Mouse (Mus musculus): Measurements from ENCODE around the gene Nutf2. TPM values are rescaled to one million over a fixed set of nuclear protein-coding genes. Genes with fewer than 3 reads are reported as not detected.

Nutf2 gene
- 304 and 312 TPM in 2 replicates for polyA plus RNA-seq (2014; fragmentation: Nextera tagmentation; extraction: Ambion mirVana)

GRCm38 (mm10) chr8:105860143-105860981 is at the start of gene Nutf2:
Nutf2 (plus strand) TSS chr8:105860580.
- no peaks in the 10 kb centered on the region for H3K9me3 ChIP-seq (ENCODE audit: control insufficient read depth, low read length)
- no peaks in the 10 kb centered on the region for H3K27me3 ChIP-seq (replicated peaks; ENCODE audit: control insufficient read depth, insufficient read depth, low read length)
- DNase-seq (ENCODE audit: low spot score) (peak; percentile 93), ATAC-seq (replicated peaks; ENCODE audit: low FRiP score) (peak; percentile 96)
- under 1% methylated on average over 57 of the region's 59 CpGs for WGBS
- H3K4me3 ChIP-seq (ENCODE audit: low read depth, low read length) = peak within 1 kb of the TSS; percentile 98
- H3K9ac ChIP-seq (ENCODE audit: low read depth, low read length) = peak within 1 kb of the TSS; percentile 97
- H3K4me1 ChIP-seq (replicated peaks; ENCODE audit: control insufficient read depth, insufficient read depth, low read length) = peaks cover 59% of the 10 kb centered on the region
- peaks cover 5% of the 10 kb centered on the region; the same call in 1 of the 2 replicates for H3K36me3 ChIP-seq (ENCODE audit: control insufficient read depth, insufficient read depth, low read length)
- H3K4me2 ChIP-seq = peak within 1 kb of the TSS; percentile 84
- H3K27ac ChIP-seq (ENCODE audit: low read depth, low read length) = peak within 1 kb of the TSS; percentile 93

- Histone ChIP-seq H3K4me3 (ENCODE audit: low read depth, low read length) (no peak overlapping the region), H3K27me3 (replicated peaks; ENCODE audit: control insufficient read depth, insufficient read depth, low read length) (no peaks in the 10 kb centered on the region), H3K4me1 (replicated peaks; ENCODE audit: control insufficient read depth, insufficient read depth, low read length) (peaks cover 38% of the 10 kb centered on the region), H3K9me3 (ENCODE audit: control insufficient read depth, low read length) (no peaks in the 10 kb centered on the region), H3K4me2 (no peak overlapping the region; the same call in 1 of the 2 replicates), H3K36me3 (ENCODE audit: control insufficient read depth, insufficient read depth, low read length) (peaks cover 6% of the 10 kb centered on the region; the same call in 1 of the 2 replicates), H3K27ac (ENCODE audit: low read depth, low read length) (peak overlapping the region; percentile 44), H3K9ac (ENCODE audit: low read depth, low read length) (no peak overlapping the region)
- 65% methylated on average over 10 of the region's 10 CpGs for WGBS
- ATAC-seq (replicated peaks; ENCODE audit: low FRiP score) = peak; percentile 55
- DNase-seq (ENCODE audit: low spot score) = no peak
These were observed 49.3 kb upstream of the Nutf2 start for GRCm38 (mm10) chr8:105811061-105811460.

GRCm38 (mm10) chr8:105811543-105811942 is 48.8 kb upstream of the Nutf2 start:
- H3K4me1 ChIP-seq (replicated peaks; ENCODE audit: control insufficient read depth, insufficient read depth, low read length) = peaks cover 38% of the 10 kb centered on the region
- H3K4me2 ChIP-seq = peak overlapping the region; percentile 10; the same call in 1 of the 2 replicates
- ATAC-seq (replicated peaks; ENCODE audit: low FRiP score) (no peak), DNase-seq (ENCODE audit: low spot score) (no peak)
- WGBS = 64% methylated on average over 3 of the region's 3 CpGs
- no peaks in the 10 kb centered on the region for H3K9me3 ChIP-seq (ENCODE audit: control insufficient read depth, low read length)
- peaks cover 6% of the 10 kb centered on the region; the same call in 1 of the 2 replicates for H3K36me3 ChIP-seq (ENCODE audit: control insufficient read depth, insufficient read depth, low read length)
- H3K9ac ChIP-seq (ENCODE audit: low read depth, low read length) = peak overlapping the region; percentile 16; the same call in 1 of the 2 replicates
- no peak overlapping the region for H3K4me3 ChIP-seq (ENCODE audit: low read depth, low read length)
- no peaks in the 10 kb centered on the region for H3K27me3 ChIP-seq (replicated peaks; ENCODE audit: control insufficient read depth, insufficient read depth, low read length)
- peak overlapping the region; percentile 44 for H3K27ac ChIP-seq (ENCODE audit: low read depth, low read length)

- 75% methylated on average over 5 of the region's 5 CpGs for WGBS
- Histone ChIP-seq H3K4me1 (replicated peaks; ENCODE audit: control insufficient read depth, insufficient read depth, low read length) (peaks cover 38% of the 10 kb centered on the region), H3K27ac (ENCODE audit: low read depth, low read length) (peak overlapping the region; percentile 25; the same call in 1 of the 2 replicates)
These were observed 47.9 kb upstream of the Nutf2 start for GRCm38 (mm10) chr8:105812511-105812910.

GRCm38 (mm10) chr8:105813241-105813640 is 47.1 kb upstream of the Nutf2 start:
- Histone ChIP-seq H3K36me3 (ENCODE audit: control insufficient read depth, insufficient read depth, low read length) (peaks cover 6% of the 10 kb centered on the region; the same call in 1 of the 2 replicates), H3K27me3 (replicated peaks; ENCODE audit: control insufficient read depth, insufficient read depth, low read length) (no peaks in the 10 kb centered on the region), H3K9me3 (ENCODE audit: control insufficient read depth, low read length) (no peaks in the 10 kb centered on the region), H3K4me1 (replicated peaks; ENCODE audit: control insufficient read depth, insufficient read depth, low read length) (peaks cover 41% of the 10 kb centered on the region), H3K4me2 (no peak overlapping the region), H3K9ac (ENCODE audit: low read depth, low read length) (no peak overlapping the region), H3K4me3 (ENCODE audit: low read depth, low read length) (no peak overlapping the region), H3K27ac (ENCODE audit: low read depth, low read length) (no peak overlapping the region)
- DNase-seq (ENCODE audit: low spot score) (no peak), ATAC-seq (replicated peaks; ENCODE audit: low FRiP score) (no peak)
- 96% methylated on average over 6 of the region's 6 CpGs for WGBS

More at GRCm38 (mm10) chr8:105812511-105812910, 47.9 kb upstream of the Nutf2 start:
- H3K9ac ChIP-seq (ENCODE audit: low read depth, low read length) = no peak overlapping the region
- no peak overlapping the region for H3K4me2 ChIP-seq
- DNase-seq (ENCODE audit: low spot score) = no peak
- H3K4me3 ChIP-seq (ENCODE audit: low read depth, low read length) = no peak overlapping the region
- ATAC-seq (replicated peaks; ENCODE audit: low FRiP score) = no peak
- H3K36me3 ChIP-seq (ENCODE audit: control insufficient read depth, insufficient read depth, low read length) = peaks cover 6% of the 10 kb centered on the region; the same call in 1 of the 2 replicates
- H3K9me3 ChIP-seq (ENCODE audit: control insufficient read depth, low read length) = no peaks in the 10 kb centered on the region
- no peaks in the 10 kb centered on the region for H3K27me3 ChIP-seq (replicated peaks; ENCODE audit: control insufficient read depth, insufficient read depth, low read length)

GRCm38 (mm10) chr8:105819659-105820058 is 40.7 kb upstream of the Nutf2 start:
- H3K4me3 ChIP-seq (ENCODE audit: low read depth, low read length) = 0 out of 2 replicates have a peak overlapping the region, but pooled peaks have one; percentile 12
- peak overlapping the region; percentile 91 for H3K27ac ChIP-seq (ENCODE audit: low read depth, low read length)
- no peaks in the 10 kb centered on the region for H3K9me3 ChIP-seq (ENCODE audit: control insufficient read depth, low read length)
- peaks cover 30% of the 10 kb centered on the region for H3K36me3 ChIP-seq (ENCODE audit: control insufficient read depth, insufficient read depth, low read length)
- peak overlapping the region; percentile 42; the same call in 1 of the 2 replicates for H3K9ac ChIP-seq (ENCODE audit: low read depth, low read length)
- DNase-seq (ENCODE audit: low spot score) (no peak), ATAC-seq (replicated peaks; ENCODE audit: low FRiP score) (peak; percentile 41; the same call in 1 of the 2 replicates)
- peak overlapping the region; percentile 58 for H3K4me2 ChIP-seq
- 79% methylated on average over 3 of the region's 3 CpGs for WGBS
- peaks cover 48% of the 10 kb centered on the region for H3K4me1 ChIP-seq (replicated peaks; ENCODE audit: control insufficient read depth, insufficient read depth, low read length)
- H3K27me3 ChIP-seq (replicated peaks; ENCODE audit: control insufficient read depth, insufficient read depth, low read length) = no peaks in the 10 kb centered on the region

GRCm38 (mm10) chr8:105820925-105821324 is 39.5 kb upstream of the Nutf2 start:
- peak; percentile 97 for ATAC-seq (replicated peaks; ENCODE audit: low FRiP score)
- no peaks in the 10 kb centered on the region for H3K9me3 ChIP-seq (ENCODE audit: control insufficient read depth, low read length)
- H3K9ac ChIP-seq (ENCODE audit: low read depth, low read length) = peak overlapping the region; percentile 42
- H3K36me3 ChIP-seq (ENCODE audit: control insufficient read depth, insufficient read depth, low read length) = peaks cover 32% of the 10 kb centered on the region
- H3K27ac ChIP-seq (ENCODE audit: low read depth, low read length) = peak overlapping the region; percentile 91
- WGBS = 71% methylated on average over 1 of the region's 1 CpGs
- DNase-seq (ENCODE audit: low spot score) = peak; percentile 53
- no peaks in the 10 kb centered on the region for H3K27me3 ChIP-seq (replicated peaks; ENCODE audit: control insufficient read depth, insufficient read depth, low read length)
- no peak overlapping the region; the same call in 1 of the 2 replicates for H3K4me3 ChIP-seq (ENCODE audit: low read depth, low read length)
- peaks cover 54% of the 10 kb centered on the region for H3K4me1 ChIP-seq (replicated peaks; ENCODE audit: control insufficient read depth, insufficient read depth, low read length)
- H3K4me2 ChIP-seq = peak overlapping the region; percentile 58

GRCm38 (mm10) chr8:105825506-105825905 is 34.9 kb upstream of the Nutf2 start:
- no peaks in the 10 kb centered on the region for H3K9me3 ChIP-seq (ENCODE audit: control insufficient read depth, low read length)
- peak overlapping the region; percentile 89 for H3K4me3 ChIP-seq (ENCODE audit: low read depth, low read length)
- H3K36me3 ChIP-seq (ENCODE audit: control insufficient read depth, insufficient read depth, low read length) = peaks cover 21% of the 10 kb centered on the region
- peak overlapping the region; percentile 91 for H3K4me2 ChIP-seq
- peaks cover 29% of the 10 kb centered on the region for H3K4me1 ChIP-seq (replicated peaks; ENCODE audit: control insufficient read depth, insufficient read depth, low read length)
- H3K9ac ChIP-seq (ENCODE audit: low read depth, low read length) = peak overlapping the region; percentile 92
- DNase-seq (ENCODE audit: low spot score) (no peak), ATAC-seq (replicated peaks; ENCODE audit: low FRiP score) (no peak)
- WGBS = 71% methylated on average over 4 of the region's 4 CpGs
- no peaks in the 10 kb centered on the region for H3K27me3 ChIP-seq (replicated peaks; ENCODE audit: control insufficient read depth, insufficient read depth, low read length)
- peak overlapping the region; percentile 76 for H3K27ac ChIP-seq (ENCODE audit: low read depth, low read length)

All from liver, embryonic 11.5 days (tissue).